Mouse (Mus musculus) lung, adult 18-20 months (tissue): ENCODE data around the gene C2cd3.
A peak's percentile ranks its signal among the peaks of the same experiment; 100 is the strongest.

ENCODE experiments used
- DNase-seq, 2 experiments: peaks; one replicate each; pipeline ENCODE4 v3.0.0; 2022; ENCODE audit warnings: mixed read lengths in 2 of 2

C2cd3 gene

DNA sequence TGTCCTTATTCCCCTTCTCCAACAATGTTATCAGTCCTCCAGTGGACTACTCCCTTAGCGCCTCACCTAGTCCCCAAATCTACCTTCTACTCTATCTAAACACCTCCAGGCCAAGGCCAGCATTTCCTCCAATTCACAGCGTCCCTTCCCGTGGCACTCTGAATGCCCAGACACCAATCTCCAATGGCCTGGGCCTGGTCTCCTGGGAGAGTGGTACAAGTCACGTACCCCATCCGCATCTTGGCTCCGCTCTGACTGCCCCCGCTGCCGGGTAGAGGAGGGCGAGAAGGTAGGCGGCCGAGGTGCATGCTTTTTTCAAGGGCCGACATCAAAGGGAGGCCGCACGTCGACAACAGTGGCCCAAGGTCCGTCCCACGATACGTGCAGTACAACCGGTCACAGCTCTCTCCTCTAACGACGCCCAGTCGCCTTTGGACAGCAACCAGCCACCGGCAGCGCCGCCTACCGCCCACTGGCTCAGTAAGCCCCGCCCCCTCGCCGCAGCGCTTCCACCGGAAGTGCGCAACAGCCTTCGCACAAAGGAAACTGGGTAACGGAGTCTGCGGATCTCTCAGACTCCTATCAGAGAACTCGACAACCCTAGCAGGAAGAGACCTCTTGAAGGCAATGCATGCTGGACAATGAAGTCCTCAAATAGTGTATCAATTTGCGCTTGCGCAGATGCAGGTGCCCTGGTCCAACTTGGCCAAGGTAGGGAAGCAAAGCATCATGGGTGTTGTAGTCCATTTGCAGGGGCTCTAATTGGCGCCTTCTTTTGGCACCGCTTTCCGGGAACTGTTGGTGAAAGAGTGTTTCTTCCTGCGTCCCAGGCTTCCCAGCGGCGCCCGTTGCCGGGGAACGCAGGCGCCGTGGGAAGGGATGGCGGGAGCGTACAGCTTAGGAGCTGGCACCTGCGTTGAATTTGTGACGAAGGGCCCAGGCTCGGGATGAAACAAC is at the start of gene C2cd3, which contains the start of gene Ppme1:
Gene C2cd3, plus strand, starts transcription at position 739 of the 957 bp plus-strand sequence.
Gene Ppme1, minus strand, starts transcription at position 813 of the 957 bp plus-strand sequence.
- DNase-seq, result peak; percentile 99 to 100

DNA sequence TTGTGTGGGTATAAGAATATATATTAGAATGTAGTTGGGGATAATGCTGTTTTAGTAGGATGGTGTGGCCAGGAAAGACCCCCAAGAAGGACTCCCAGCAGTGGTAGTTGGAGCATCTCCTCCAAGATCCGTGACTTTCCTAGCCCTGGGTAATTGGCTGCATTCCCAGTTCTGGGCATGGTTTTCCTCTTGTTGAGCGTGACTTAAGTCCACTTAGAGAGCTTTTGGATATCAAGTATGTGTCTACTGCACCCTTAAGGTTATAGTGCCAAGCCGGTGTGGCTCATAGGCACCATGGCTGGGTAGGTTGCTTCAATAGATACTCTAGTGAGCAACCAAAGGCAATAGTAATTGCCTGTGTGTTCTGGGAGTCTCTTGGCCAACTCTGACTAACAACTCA is 48.3 kb upstream of the C2cd3 start:
- peak; percentile 53 to 68 for DNase-seq

DNA sequence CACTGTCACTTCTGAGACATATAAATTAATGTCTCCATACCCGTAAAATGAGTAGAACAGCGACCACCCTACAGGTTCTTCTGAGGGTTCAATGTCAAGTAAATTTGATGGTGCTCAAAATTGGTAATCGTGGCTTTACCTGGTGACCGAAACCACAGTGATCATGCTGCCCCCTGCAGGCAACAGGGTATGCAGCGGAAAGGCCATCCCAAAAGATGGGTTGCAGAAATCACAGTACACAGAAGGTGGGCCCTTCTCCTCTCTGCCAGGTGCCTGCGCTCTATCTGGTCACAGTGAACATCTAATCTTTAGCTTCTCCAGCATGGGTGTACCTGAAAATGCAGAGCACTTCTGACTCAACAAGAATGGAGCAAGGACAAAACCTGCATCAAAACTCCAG is 46.6 kb upstream of the C2cd3 start:
- peak in 1 of 2 experiments; percentile 32 for DNase-seq

DNA sequence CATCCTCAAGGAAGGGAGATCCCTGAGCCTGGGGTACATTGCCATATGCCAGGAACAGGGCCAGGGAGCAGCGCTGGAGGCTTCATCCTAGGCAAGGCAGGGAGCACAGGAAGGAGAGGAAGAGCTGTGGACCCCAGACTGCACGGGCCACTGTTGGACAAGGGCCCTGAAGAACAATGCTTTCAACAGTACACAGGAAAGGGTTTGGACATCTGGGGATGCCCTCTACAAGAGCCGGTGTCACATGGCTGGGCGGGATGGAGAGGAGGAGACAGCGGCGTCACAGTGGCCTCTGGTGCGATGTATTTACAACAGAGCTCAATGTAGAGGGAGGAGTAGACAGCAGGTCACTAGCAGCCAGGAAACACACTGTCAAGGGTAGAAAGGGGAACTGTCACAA is 44.5 kb upstream of the C2cd3 start:
- peak; percentile 37 to 56 for DNase-seq

DNA sequence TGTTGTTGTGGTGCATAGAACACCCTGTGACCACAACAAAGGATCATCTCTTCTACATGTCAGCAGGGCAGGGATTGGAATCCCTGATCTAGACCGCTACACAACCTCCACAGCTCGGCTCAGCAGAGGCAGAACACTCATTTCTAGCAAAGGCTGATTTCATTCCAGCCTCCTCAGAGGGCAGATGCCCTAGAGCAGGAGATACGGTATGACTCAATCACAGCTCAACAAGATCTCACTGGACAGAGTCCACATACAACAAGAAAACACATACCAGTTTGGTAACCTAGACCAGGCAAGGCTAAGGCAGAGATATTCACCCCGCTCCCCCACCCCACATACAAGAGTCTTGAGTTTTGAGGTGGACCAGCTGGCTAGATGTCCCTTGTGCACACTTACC is 43.4 kb upstream of the C2cd3 start:
- no peak for DNase-seq

DNA sequence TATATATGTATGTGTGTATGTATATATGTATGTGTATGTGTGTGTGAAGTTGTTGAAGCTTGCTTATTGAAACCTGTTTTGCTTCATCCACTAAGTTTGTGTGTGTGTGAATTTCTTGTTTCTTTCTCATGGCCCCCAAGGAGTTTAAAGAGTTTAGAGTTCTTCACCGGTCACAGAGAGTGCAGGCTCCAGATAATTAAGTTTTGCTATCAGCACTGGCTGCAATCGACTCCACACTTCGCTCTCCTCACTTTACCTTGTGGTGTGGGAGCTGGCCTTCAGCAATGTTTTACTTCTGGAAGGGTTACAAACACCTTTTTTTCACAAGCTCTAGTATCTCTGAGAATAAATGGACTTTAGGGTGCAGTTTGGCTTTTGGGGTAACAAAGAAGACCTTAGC is 40.8 kb upstream of the C2cd3 start:
- no peak for DNase-seq

DNA sequence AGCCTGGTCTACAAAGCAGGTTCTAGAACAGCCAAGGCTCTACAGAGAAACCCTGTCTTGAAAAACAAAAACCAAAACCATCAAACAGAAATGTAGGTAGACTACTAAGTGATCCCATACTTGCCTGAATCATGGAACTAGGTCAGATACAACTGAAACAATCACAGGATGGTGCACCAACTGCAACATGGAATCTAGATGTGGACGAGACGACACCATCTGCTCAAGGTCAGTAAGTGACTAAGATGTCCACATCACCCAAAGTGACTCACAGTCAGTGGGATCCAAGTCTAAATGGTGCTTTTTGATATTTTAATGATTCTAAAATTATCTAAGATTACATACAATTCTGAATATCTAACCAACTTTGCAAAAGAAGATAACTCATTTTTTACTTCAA is 36.1 kb upstream of the C2cd3 start:
- no peak for DNase-seq

DNA sequence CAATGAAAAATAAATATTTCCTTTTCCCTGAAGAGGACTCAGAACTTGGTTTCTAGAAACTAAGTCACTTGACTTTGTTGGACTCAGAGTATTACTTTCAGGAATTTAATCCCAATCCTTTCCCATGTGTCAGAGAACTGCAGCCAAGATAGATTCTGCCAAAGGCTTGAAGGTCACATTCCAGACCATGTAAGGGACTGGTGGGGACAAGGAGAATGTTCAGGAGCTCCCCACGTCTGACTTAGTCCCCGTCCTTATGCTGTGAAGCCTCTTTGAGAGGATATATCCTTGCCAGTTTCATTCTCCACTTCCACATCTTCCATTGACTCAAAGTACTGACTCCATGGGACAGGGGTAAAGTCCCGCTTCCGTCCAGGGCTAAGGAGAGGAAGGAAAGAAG is 17.0 kb upstream of the C2cd3 start:
- no peak for DNase-seq

DNA sequence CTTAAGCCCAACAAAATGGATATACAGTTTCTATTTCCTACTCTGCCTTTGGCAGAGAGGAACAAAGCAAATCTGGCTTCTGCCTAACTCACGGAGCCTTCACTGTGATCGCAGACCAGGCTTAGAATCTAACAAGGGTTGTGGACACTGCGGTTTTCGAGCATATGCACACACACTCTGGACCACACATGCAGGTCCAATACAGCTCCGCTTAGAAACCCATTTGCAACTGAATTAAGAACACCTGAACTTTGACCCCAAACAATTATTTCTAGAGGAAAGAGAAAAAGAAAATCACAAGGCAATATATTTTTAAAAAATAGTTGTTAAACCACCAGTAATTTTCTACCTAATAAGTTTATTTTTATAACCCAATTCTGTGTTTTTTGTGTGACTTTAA is 15.7 kb upstream of the C2cd3 start:
- no peak for DNase-seq

DNA sequence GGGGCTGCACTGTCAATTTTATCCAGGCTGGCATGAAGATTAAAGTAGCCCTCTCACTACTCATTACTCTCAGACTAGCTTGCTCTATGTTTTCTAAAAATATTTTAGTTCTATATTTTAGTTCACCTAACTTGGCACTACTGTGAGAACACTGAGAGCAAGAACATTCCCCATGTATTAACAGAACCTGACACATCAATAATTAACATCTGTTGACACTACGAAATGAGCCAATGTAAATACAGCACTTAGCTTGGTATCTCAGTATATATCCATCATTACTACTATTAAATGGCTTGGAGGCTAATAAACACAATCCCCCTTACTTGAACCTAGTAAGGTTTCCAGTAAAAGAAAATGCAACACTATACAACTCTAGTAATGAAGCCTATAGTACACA is 15.3 kb upstream of the C2cd3 start:
- DNase-seq, result no peak

DNA sequence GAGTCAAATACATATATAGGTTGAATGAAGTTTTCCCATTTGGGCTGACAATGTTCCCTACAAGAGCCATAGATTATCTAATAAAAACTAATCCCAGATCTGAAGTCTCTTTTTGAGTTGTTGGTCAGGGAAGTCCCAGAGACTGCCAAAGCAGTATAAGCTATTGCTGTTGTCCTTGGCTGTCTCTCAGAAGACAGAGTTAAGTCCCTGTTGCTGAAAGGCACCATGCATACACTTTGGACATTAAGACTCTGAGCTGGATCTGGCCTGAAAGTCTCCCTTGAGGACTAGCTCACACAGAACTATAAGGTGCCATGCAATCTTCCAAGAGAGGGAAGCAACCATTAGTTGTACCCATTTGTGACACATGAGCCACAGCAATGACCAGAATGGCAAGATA is 14.2 kb upstream of the C2cd3 start:
- DNase-seq, result no peak

DNA sequence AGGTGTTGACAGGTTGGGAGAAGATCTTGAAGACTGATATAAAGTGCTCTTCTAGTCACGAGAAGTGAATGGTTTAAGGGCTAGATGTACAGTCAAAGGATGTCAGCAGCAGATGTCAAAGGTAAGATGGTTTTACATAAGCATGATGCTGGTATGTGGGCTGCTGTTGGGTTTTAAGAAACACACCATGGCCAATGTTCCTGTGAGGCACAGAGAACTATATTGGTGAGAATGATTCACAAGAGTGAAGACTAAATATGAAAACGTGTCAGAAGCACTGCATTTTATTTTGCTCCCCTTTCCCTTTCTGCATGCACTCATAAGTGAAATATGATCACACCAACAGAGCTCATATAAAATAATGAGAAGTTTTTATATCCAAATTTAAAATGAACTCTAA is 8.9 kb upstream of the C2cd3 start:
- DNase-seq, result no peak

DNA sequence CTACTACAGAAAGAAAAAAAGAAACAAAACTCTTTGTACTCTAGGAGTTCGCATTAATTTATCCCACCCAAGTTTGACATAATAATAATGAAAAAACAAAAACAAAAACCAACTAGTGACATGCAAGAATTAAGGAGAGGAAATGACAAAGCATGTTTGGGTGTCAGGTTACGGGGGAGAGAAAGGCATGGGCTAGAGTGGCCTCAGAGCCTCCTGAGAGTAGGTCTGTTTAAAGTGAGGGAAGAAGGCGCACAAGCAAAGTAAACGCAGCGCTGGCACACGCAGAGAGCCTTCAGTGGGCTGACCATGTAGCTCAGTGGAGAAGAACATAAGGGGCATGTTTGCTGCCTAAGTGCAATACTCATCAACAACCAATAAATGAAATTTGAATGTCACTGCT is 7.1 kb upstream of the C2cd3 start:
- peak; percentile 6 to 8 for DNase-seq

DNA sequence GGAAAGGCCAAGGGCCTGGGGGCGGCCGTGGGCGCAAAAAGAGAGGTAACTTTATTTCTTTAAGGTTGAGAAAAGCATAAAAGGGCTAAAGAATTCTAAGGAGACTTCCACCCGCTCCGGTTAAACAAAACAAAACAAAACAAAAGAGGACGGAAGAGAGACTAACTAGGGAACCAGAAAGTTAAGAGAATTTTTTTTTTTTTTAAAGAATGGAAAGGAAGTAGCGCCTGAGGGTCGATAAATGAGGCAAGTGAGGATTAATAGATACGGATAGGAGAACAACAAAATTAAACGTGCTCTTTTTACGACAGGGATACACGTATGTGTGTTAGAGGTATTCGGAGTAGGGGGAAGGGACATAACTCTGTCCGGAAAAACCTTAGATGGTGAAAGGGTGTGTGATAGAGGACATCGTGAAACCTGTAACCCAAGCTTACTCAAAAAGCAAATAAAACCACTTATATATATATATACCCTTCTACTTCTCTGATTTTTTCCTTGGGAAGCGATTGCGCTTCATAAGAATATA is 483 bp downstream of the C2cd3 start:
- DNase-seq, result no peak

DNA sequence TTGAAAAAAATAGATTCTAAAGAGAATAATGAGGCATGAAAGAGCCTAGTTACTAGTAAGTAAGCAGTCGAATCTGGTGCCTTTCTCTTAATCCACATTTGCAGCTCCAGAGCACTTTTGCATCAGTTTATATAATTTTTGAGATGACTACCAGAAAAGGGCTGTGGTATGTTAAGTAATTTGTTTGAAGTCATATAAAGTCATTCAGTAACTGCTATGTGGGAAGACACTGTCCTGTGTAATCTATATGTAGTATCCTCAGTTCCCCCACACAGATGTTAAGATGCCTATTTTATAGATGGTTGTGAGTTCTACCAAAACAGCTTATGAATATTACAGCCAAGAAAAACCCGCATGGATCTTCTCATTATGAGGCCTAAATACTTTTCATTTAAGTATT is 6.2 kb downstream of the C2cd3 start:
- DNase-seq, result no peak

DNA sequence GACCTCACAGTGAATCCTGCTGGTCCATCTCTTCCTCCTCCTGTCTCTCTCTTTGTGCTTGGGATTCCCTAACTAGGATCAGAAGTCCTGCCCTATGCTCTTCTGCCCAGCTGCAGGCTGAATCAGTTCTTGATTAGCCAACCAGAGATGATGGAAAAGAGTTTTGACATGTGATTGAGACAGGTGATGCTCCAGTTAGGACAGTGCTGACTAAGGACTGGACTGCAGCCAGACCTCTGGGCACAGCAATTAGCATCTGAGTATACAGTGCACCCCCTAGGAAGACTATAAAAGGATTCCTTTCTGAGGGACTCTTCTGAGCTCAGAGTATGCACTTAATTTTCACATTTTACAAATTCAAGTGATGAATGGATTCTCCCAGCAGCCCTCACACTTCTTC is 9.1 kb downstream of the C2cd3 start:
- no peak for DNase-seq

DNA sequence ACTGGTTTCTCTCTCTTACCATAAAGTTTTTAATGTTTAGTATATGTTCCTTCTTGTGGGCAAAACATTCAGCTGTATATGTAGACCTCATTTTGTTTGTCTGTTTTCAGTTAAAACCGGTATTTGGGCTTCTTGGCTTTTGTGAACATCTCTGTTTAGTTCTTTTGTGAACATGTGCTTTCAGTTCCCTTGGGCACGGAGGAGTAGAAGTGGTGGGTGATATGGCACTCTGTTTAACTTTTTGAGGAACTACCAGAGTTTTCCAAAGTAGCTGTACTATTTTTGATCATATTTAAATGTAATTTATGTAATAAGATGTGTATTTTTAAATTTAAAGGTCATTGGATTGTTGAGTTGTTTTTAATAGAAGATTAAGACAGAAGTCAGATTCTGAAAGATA is 11.2 kb downstream of the C2cd3 start:
- DNase-seq, result no peak

DNA sequence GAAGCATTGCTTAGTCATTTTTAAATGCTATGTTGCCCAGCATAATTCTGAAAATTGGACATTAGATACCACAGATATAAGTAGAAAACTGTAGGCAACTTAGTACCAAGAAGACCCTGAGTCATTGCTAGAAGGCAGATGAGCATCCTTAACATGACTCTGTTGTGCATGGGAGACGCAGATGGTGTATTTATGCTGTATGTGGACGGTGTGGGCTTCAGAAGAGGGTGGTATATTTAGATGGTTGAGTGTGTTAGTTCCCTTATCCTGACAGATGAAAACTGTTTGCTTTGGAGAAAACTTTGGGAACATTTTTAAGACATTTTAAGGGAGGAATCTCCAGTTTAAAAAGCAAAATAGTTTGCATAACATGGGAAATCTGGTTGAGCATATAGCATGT is 16.1 kb downstream of the C2cd3 start:
- DNase-seq, result no peak

DNA sequence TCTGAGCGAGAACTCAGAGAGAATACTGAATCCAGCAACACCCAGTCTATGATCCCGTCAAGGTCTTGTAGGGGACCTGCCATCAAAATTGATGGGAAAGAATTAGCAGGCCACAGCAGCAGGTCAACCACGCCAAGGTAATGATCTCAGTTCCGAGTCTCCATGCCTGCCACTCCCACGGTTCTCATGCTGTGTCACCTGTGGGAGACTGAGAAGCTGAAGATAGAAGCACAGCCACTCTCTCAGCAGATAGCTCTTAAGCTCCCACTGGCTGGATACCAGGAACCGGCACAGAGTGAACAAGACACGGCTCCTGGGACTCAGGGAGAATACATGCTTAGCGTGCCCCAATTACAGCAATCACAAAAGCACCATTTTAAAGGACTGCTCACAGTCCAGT is 18.1 kb downstream of the C2cd3 start:
- no peak for DNase-seq

DNA sequence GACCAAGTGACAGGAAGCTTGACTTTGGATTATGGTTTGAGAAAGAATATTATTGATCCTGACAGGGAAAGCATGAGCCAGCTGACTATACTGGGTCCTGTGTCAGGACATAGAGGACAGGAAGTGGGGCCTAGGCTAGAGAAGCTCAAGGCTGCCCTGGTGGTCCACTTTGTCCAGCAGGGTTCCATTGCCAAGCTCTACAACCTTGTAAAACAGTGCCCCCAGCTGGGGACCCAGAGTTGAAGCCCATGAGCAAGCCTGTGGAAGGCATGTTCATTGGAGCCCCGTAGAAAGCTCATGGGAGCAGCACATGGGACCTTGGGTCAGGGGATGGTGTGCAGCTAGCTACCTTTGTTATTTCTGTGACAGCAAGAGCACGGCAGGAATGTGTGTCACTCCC is 20.2 kb downstream of the C2cd3 start:
- no peak for DNase-seq

DNA sequence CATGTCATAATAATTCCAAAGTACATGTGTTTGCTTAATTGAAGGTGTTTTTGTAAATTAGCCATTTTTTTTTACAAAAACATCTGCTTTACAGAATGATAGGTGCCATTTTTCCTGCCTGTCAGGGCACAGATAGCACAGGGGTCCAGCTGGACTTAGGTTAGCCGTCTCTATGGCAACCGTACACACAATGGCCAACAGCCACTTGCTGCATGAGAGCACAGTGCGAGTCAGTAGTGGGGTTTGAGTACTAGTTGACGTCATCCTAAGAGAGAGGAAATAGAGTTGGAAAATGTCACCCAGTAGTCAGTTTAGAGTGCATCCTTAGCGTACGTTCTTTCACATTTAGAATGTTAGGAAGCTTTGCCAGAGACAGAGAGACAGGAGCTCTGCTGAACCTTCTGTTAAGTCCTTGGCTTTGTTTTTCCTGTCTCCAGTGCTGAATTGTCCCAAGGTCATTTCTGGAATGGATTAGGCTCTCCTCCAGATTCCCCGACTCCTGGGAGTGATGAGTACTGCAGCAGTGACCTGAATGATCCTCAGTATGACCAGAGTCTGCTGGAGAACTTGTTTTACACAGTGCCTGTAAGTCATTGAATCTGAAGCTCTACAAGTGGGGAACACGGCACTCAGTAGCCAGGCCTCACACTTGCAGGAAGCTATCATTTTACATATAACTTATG is 27.3 kb downstream of the C2cd3 start:
- peak; percentile 24 to 49 for DNase-seq

DNA sequence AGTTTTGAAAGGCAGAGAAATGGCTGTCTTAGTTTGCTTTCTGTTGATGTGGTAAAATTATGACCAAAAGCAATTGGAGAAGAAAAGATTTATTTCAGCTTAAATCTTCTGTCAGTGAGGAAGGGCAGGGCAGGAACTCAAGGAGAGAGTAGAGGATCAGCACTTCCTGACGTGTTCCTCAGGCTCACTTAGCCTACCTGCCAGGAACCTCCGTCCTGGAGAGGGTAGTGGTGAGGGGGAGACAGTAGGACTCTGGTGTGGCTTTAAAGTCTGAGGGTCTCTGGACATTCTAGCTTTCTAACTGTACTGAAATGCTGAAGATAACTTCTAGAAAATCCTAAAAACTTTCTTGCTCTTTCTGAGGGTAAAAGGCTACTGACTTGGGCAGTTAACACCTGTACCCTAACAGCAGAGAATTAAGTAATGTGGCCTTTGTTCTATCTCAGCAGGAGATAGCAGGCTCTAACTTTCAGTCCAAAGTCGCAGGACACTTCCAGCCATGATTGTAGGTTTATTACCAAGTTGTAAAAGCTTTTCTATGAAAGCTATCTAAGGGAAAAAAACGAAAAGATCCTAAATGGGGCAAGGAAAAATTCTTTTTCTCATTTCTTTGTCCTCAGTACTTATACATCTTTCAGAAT is 29.0 kb downstream of the C2cd3 start:
- DNase-seq, result no peak

DNA sequence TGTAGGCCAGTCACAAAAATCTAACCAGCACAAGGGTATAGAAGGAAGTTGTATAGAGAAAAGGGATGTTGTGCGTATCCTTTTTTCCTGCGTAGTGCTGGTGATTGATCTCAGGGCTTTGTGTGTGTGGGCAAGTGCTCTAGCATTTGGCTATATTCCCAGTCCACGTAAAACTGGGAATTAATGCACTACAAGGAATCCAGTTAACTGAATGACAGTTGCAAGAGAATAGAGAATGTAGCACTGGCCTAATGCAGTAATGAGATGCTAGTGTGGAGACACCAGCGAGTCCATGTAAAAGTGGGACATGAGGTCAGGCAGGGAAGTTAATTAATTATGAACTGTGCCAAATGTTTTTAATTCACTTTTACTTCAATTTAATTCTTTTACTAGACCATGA is 30.7 kb downstream of the C2cd3 start:
- DNase-seq, result no peak
